Mouse (Mus musculus) adrenal gland, postnatal 4 days (tissue): ENCODE results near the gene 1700029J07Rik. TPM values are rescaled to one million over a fixed set of nuclear protein-coding genes. Genes with fewer than 3 reads are reported as not detected.

Experiments
- DNase-seq, 2 experiments: peaks; one replicate each; pipeline ENCODE4 v3.0.0; 2021 to 2022; ENCODE audit warnings: low spot score in 2 of 2, mixed read lengths in 2 of 2
- total RNA-seq, 2 experiments: library from RNA; stranded (reverse); gene quantifications; 2 replicates each; pipeline ENCODE4 v1.2.3; 2021

The 1700029J07Rik gene
- total RNA-seq, 2 experiments from 2014 or later = 3.6 to 3.9 TPM

GRCm38 (mm10) chr8:45970894-45971293 lies 4.2 kb downstream of the 1700029J07Rik start:
- DNase-seq = no peak

GRCm38 (mm10) chr8:45950622-45951021 lies 24.4 kb downstream of the 1700029J07Rik start:
- no peak for DNase-seq

GRCm38 (mm10) chr8:45946283-45946682 lies 28.8 kb downstream of the 1700029J07Rik start:
- no peak for DNase-seq

GRCm38 (mm10) chr8:45936986-45937385 lies 38.1 kb downstream of the 1700029J07Rik start:
- no peak for DNase-seq

- DNase-seq = peak; percentile 94 to 95
These were observed 40.5 kb downstream of the 1700029J07Rik start, which contains the start of gene Ccdc110 for GRCm38 (mm10) chr8:45934582-45935014. TSS of gene Ccdc110 (plus strand) at chr8:45934619.

GRCm38 (mm10) chr8:45922116-45922515 lies 52.9 kb downstream of the 1700029J07Rik start:
- no peak for DNase-seq

- DNase-seq = no peak
These were observed 54.7 kb downstream of the 1700029J07Rik start for GRCm38 (mm10) chr8:45920392-45920791.

GRCm38 (mm10) chr8:45918891-45919290 lies 56.2 kb downstream of the 1700029J07Rik start:
- DNase-seq = no peak

GRCm38 (mm10) chr8:45917040-45917679 lies 57.9 kb downstream of the 1700029J07Rik start:
- no peak for DNase-seq

GRCm38 (mm10) chr8:45916496-45916895 lies 58.6 kb downstream of the 1700029J07Rik start:
- no peak for DNase-seq

GRCm38 (mm10) chr8:45913707-45914106 lies 61.3 kb downstream of the 1700029J07Rik start:
- no peak for DNase-seq

GRCm38 (mm10) chr8:45906251-45906619 lies 68.8 kb downstream of the 1700029J07Rik start:
- no peak for DNase-seq

- no peak for DNase-seq
These were observed 69.3 kb downstream of the 1700029J07Rik start for GRCm38 (mm10) chr8:45905591-45906250.

- DNase-seq = no peak
These were observed 71.4 kb downstream of the 1700029J07Rik start for GRCm38 (mm10) chr8:45903659-45904058.

Other genes with a start within 250 kb of the 1700029J07Rik start
- gene Pdlim3, start 89.8 kb downstream of the 1700029J07Rik start, total RNA-seq = 10 to 100 TPM; 11.0 to 23.2 TPM
- not detected for gene Ccdc110, start 40.6 kb downstream of the 1700029J07Rik start, total RNA-seq
- 10 to 100 TPM; 54.4 to 55.5 TPM for gene Ufsp2, start 276 bp upstream of the 1700029J07Rik start, total RNA-seq
- under 1 TPM; 0.28 to 0.51 TPM for gene Lrp2bp, start 24.1 kb upstream of the 1700029J07Rik start, total RNA-seq
- 1 to 10 TPM; 2.3 TPM for gene Ankrd37, start 30.5 kb upstream of the 1700029J07Rik start, total RNA-seq
- 10 to 100 TPM; 24.4 to 26.8 TPM for gene Cfap97, start 176.5 kb upstream of the 1700029J07Rik start, total RNA-seq
- 10 to 100 TPM; 19.2 to 20.6 TPM for gene Snx25, start 176.9 kb upstream of the 1700029J07Rik start, total RNA-seq
- gene Slc25a4, start 236.0 kb upstream of the 1700029J07Rik start, total RNA-seq = 100 to 1,000 TPM; 273 to 285 TPM